Comparison of ENCODE assay signal across 26 mouse cellular contexts in genomic region chr6:11109773-11110172, GRCm38 (mm10).
A peak's percentile ranks its signal among the peaks of the same experiment; 100 is the strongest.
DNase-seq lines count a peak whose midpoint lies in the region; ATAC-seq and TF ChIP-seq lines count a peak whose summit lies in the region.
"Had no signal": no experiment of that assay in that cellular context is flagged by ENCODE, and none has a peak within 500 bp of the region (broad histone marks: within the 10 kb centered on the region; RNA-seq: fewer than 3 reads in every experiment).

No protein-coding gene starts in this region.

- no peaks in the 10 kb centered on the region for H3K9me3 ChIP-seq in MEL (replicated peaks; ENCODE audit: insufficient read depth, low read length)
- H3K9me3 ChIP-seq: embryonic facial prominence, embryonic 13.5 days; embryonic facial prominence, embryonic 15.5 days; forebrain, embryonic 10.5 days; forebrain, embryonic 12.5 days; G1E had no signal

- no peak overlapping the region for H3K27ac ChIP-seq in MEL (ENCODE audit: control insufficient read depth, low read depth, low read length)
- H3K27ac ChIP-seq: embryonic facial prominence, embryonic 13.5 days; embryonic facial prominence, embryonic 15.5 days; forebrain, embryonic 10.5 days; forebrain, embryonic 12.5 days had no signal

- peak; percentile 91 for ATAC-seq in megakaryocyte progenitor cell, adult 5-6 weeks (replicated peaks; ENCODE audit: poor library complexity)
- ATAC-seq: CD4-positive, CD25-positive, alpha-beta regulatory T cell, adult 4 months; forebrain, embryonic 14.5 days; forebrain, embryonic 16.5 days had no signal

- intact Hi-C loops in left cerebral cortex, postnatal 10 days (cut with DNase I) = no loop called here

- no peaks in the 10 kb centered on the region for H3K27me3 ChIP-seq in MEL (ENCODE audit: control insufficient read depth in 1 of 2, insufficient read depth in 2 of 2, low read length in 2 of 2)
- H3K27me3 ChIP-seq: CH12.LX; embryonic facial prominence, embryonic 13.5 days; embryonic facial prominence, embryonic 15.5 days; forebrain, embryonic 12.5 days had no signal

- no peak for TF ChIP-seq POLR2A in MEL (IDR thresholded peaks at IDR 0.05; ENCODE audit: control insufficient read depth in 1 of 2, insufficient read depth in 1 of 2, low read depth in 1 of 2, low read length in 2 of 2, poor library complexity in 1 of 2)

- no peak for TF ChIP-seq EP300 in MEL (IDR thresholded peaks at IDR 0.05; ENCODE audit: low read depth in 1 of 2, low read length in 2 of 2)

- DNase-seq in 416B (ENCODE audit: low read depth) (peak; percentile 5), MEL (ENCODE audit: low read depth, low spot score) (peak; percentile 5)
- no peak for DNase-seq in frontal cortex, adult 2 months (ENCODE audit: extremely low spot score in 1 of 2, low spot score in 1 of 2)
- DNase-seq in left cerebral cortex, postnatal 10 days (ENCODE audit: extremely low spot score in 1 of 2, low spot score in 2 of 2) = no peak
- DNase-seq: adrenal gland, adult 2 months; adrenal gland, postnatal 10 days; adrenal gland, postnatal 25 days; B cell, adult 2 months; cerebellum, adult 11 months; cerebellum, adult 18-20 months; cerebellum, adult 8-10 months; cerebellum, adult 9-11 months; cerebellum, postnatal 14 days; cerebellum, postnatal 36 days; embryo, embryonic 11 days had no signal

- H3K4me3 ChIP-seq in MEL (ENCODE audit: control insufficient read depth in 1 of 2, insufficient read depth in 1 of 2, low read depth in 2 of 2, low read length in 2 of 2) = no peak overlapping the region
- H3K4me3 ChIP-seq: embryonic facial prominence, embryonic 13.5 days; embryonic facial prominence, embryonic 15.5 days; erythroblast, embryonic 14.5 days; forebrain, embryonic 10.5 days; forebrain, embryonic 12.5 days had no signal

- TF ChIP-seq CTCF in MEL (IDR thresholded peaks at IDR 0.05 in 2 of 3, conservative IDR thresholded peaks at IDR 0.05 in 1 of 3; ENCODE audit: control insufficient read depth in 1 of 3, insufficient read depth in 1 of 3, low read depth in 2 of 3, low read length in 3 of 3, poor library complexity in 1 of 3, severe bottlenecking in 1 of 3) = no peak

- no peaks in the 10 kb centered on the region for H3K4me1 ChIP-seq in MEL (ENCODE audit: control insufficient read depth in 1 of 2, insufficient read depth in 2 of 2, low read length in 2 of 2)
- H3K4me1 ChIP-seq: embryonic facial prominence, embryonic 13.5 days; embryonic facial prominence, embryonic 15.5 days; forebrain, embryonic 12.5 days had no signal

- H3K79me2 ChIP-seq in MEL (ENCODE audit: control insufficient read depth, insufficient read depth, low read length, poor library complexity) = no peaks in the 10 kb centered on the region

- H3K9ac ChIP-seq in MEL (ENCODE audit: control insufficient read depth, low read depth, low read length, poor library complexity, severe bottlenecking) = no peak overlapping the region
- H3K9ac ChIP-seq: embryonic facial prominence, embryonic 13.5 days; embryonic facial prominence, embryonic 15.5 days; forebrain, embryonic 12.5 days had no signal

- no peak for TF ChIP-seq RAD21 in MEL (IDR thresholded peaks at IDR 0.05; ENCODE audit: low read depth, low read length)

- no peaks in the 10 kb centered on the region for H3K36me3 ChIP-seq in MEL (ENCODE audit: control insufficient read depth in 1 of 2, insufficient read depth in 2 of 2, low read length in 2 of 2)
- H3K36me3 ChIP-seq: embryonic facial prominence, embryonic 13.5 days; embryonic facial prominence, embryonic 15.5 days; forebrain, embryonic 10.5 days; forebrain, embryonic 12.5 days; G1E had no signal

TF ChIP-seq in MEL, 35 proteins besides CTCF, POLR2A, EP300 and RAD21:
- TF ChIP-seq USF1 (IDR thresholded peaks at IDR 0.05; ENCODE audit: low read depth, low read length) (peak; percentile 34; the same call in 1 of the 2 replicates), MAZ (IDR thresholded peaks at IDR 0.05; ENCODE audit: low read depth, low read length) (no peak), CHD1 (IDR thresholded peaks at IDR 0.05; ENCODE audit: low read depth, low read length) (no peak)

Comparison
In these comparisons a context has a peak if more than half of its experiments do, and no peak if none do; other contexts are left out.
1. DNase-seq: peak in 416B (single experiment) and MEL (single experiment); none in frontal cortex, adult 2 months (0 of 2) and left cerebral cortex, postnatal 10 days (0 of 2).